Mouse (Mus musculus): Measurements from ENCODE around the gene Cyb5d1. TPM values are rescaled to one million over a fixed set of nuclear protein-coding genes. Genes with fewer than 3 reads are reported as not detected.

The Cyb5d1 gene
- polyA plus RNA-seq, 1 experiment from 2014 or later: 43.7 TPM

GRCm38 (mm10) chr11:69400083-69400850 lies 4.8 kb upstream of the Cyb5d1 start:
- H3K4me3 ChIP-seq (ENCODE audit: low read depth, low read length): peak overlapping the region; percentile 5; the same call in 1 of the 2 replicates

GRCm38 (mm10) chr11:69399201-69400082 lies 4.0 kb upstream of the Cyb5d1 start:
- DNase-seq (ENCODE audit: low spot score): peak; percentile 78
- Histone ChIP-seq H3K9ac (ENCODE audit: low read length) (peak overlapping the region; percentile 14; the same call in 1 of the 2 replicates), H3K9me3 (ENCODE audit: control insufficient read depth, low read length) (no peaks in the 10 kb centered on the region), H3K4me1 (replicated peaks; ENCODE audit: control insufficient read depth, insufficient read depth, low read length) (peaks cover 32% of the 10 kb centered on the region), H3K27ac (ENCODE audit: low read depth, low read length) (no peak overlapping the region), H3K36me3 (ENCODE audit: control insufficient read depth, insufficient read depth, low read length) (peaks cover 20% of the 10 kb centered on the region), H3K4me2 (ENCODE audit: low read depth, low read length, severe bottlenecking) (0 out of 2 replicates have a peak overlapping the region, but pooled peaks have one; percentile 11), H3K4me3 (ENCODE audit: low read depth, low read length) (peak overlapping the region; percentile 5), H3K27me3 (ENCODE audit: control insufficient read depth, insufficient read depth, low read length) (peaks cover 2% of the 10 kb centered on the region; the same call in 1 of the 2 replicates)
- WGBS: 7% methylated on average over 66 of the region's 66 CpGs
- ATAC-seq (replicated peaks; ENCODE audit: low FRiP score): no peak

More at GRCm38 (mm10) chr11:69400083-69400850, 4.8 kb upstream of the Cyb5d1 start:
- peaks cover 25% of the 10 kb centered on the region for H3K36me3 ChIP-seq (ENCODE audit: control insufficient read depth, insufficient read depth, low read length)
- no peaks in the 10 kb centered on the region for H3K9me3 ChIP-seq (ENCODE audit: control insufficient read depth, low read length)
- H3K9ac ChIP-seq (ENCODE audit: low read length): no peak overlapping the region
- no peak for ATAC-seq (replicated peaks; ENCODE audit: low FRiP score)
- peaks cover 2% of the 10 kb centered on the region; the same call in 1 of the 2 replicates for H3K27me3 ChIP-seq (ENCODE audit: control insufficient read depth, insufficient read depth, low read length)
- WGBS: 72% methylated on average over 25 of the region's 25 CpGs
- peak; percentile 53 for DNase-seq (ENCODE audit: low spot score)
- no peak overlapping the region for H3K4me2 ChIP-seq (ENCODE audit: low read depth, low read length, severe bottlenecking)
- peaks cover 32% of the 10 kb centered on the region for H3K4me1 ChIP-seq (replicated peaks; ENCODE audit: control insufficient read depth, insufficient read depth, low read length)
- H3K27ac ChIP-seq (ENCODE audit: low read depth, low read length): no peak overlapping the region

GRCm38 (mm10) chr11:69398486-69399200 lies 3.2 kb upstream of the Cyb5d1 start:
- H3K9me3 ChIP-seq (ENCODE audit: control insufficient read depth, low read length): no peaks in the 10 kb centered on the region
- peaks cover 15% of the 10 kb centered on the region; the same call in 1 of the 2 replicates for H3K36me3 ChIP-seq (ENCODE audit: control insufficient read depth, insufficient read depth, low read length)
- peak overlapping the region; percentile 41; the same call in 1 of the 2 replicates for H3K4me2 ChIP-seq (ENCODE audit: low read depth, low read length, severe bottlenecking)
- DNase-seq (ENCODE audit: low spot score) (peak; percentile 64), ATAC-seq (replicated peaks; ENCODE audit: low FRiP score) (no peak)
- H3K4me3 ChIP-seq (ENCODE audit: low read depth, low read length): no peak overlapping the region
- H3K4me1 ChIP-seq (replicated peaks; ENCODE audit: control insufficient read depth, insufficient read depth, low read length): peaks cover 35% of the 10 kb centered on the region
- H3K9ac ChIP-seq (ENCODE audit: low read length): no peak overlapping the region; the same call in 1 of the 2 replicates
- H3K27me3 ChIP-seq (ENCODE audit: control insufficient read depth, insufficient read depth, low read length): peaks cover 2% of the 10 kb centered on the region; the same call in 1 of the 2 replicates
- H3K27ac ChIP-seq (ENCODE audit: low read depth, low read length): no peak overlapping the region
- WGBS: 8% methylated on average over 21 of the region's 21 CpGs

- DNase-seq (ENCODE audit: low spot score): peak; percentile 78
- Histone ChIP-seq H3K36me3 (ENCODE audit: control insufficient read depth, insufficient read depth, low read length) (peaks cover 12% of the 10 kb centered on the region; the same call in 1 of the 2 replicates), H3K4me1 (replicated peaks; ENCODE audit: control insufficient read depth, insufficient read depth, low read length) (peaks cover 35% of the 10 kb centered on the region), H3K9me3 (ENCODE audit: control insufficient read depth, low read length) (no peaks in the 10 kb centered on the region), H3K4me2 (ENCODE audit: low read depth, low read length, severe bottlenecking) (peak within 1 kb of the TSS; percentile 77), H3K27ac (ENCODE audit: low read depth, low read length) (peak within 1 kb of the TSS; percentile 41), H3K27me3 (ENCODE audit: control insufficient read depth, insufficient read depth, low read length) (peaks cover 2% of the 10 kb centered on the region; the same call in 1 of the 2 replicates), H3K4me3 (ENCODE audit: low read depth, low read length) (peak within 1 kb of the TSS; percentile 67), H3K9ac (ENCODE audit: low read length) (peak within 1 kb of the TSS; percentile 92)
- ATAC-seq (replicated peaks; ENCODE audit: low FRiP score): no peak
- WGBS: 0% methylated on average over 11 of the region's 16 CpGs
These were observed 2.6 kb upstream of the Cyb5d1 start, which contains the start of gene Tmem88 for GRCm38 (mm10) chr11:69398059-69398458. Tmem88 (minus strand) TSS chr11:69398234.

- Histone ChIP-seq H3K36me3 (ENCODE audit: control insufficient read depth, insufficient read depth, low read length) (peaks cover 12% of the 10 kb centered on the region; the same call in 1 of the 2 replicates), H3K9ac (ENCODE audit: low read length) (peak overlapping the region; percentile 49)
These were observed 2.2 kb upstream of the Cyb5d1 start for GRCm38 (mm10) chr11:69397581-69398057.

GRCm38 (mm10) chr11:69396772-69397171 lies 1.3 kb upstream of the Cyb5d1 start:
- WGBS: 22% methylated on average over 11 of the region's 11 CpGs
- peak; percentile 71 for DNase-seq (ENCODE audit: low spot score)
- H3K4me1 ChIP-seq (replicated peaks; ENCODE audit: control insufficient read depth, insufficient read depth, low read length): peaks cover 35% of the 10 kb centered on the region
- peak overlapping the region; percentile 92; the same call in 1 of the 2 replicates for H3K9ac ChIP-seq (ENCODE audit: low read length)
- no peak overlapping the region for H3K27ac ChIP-seq (ENCODE audit: low read depth, low read length)
- ATAC-seq (replicated peaks; ENCODE audit: low FRiP score): no peak
- H3K27me3 ChIP-seq (ENCODE audit: control insufficient read depth, insufficient read depth, low read length): peaks cover 2% of the 10 kb centered on the region; the same call in 1 of the 2 replicates
- peak overlapping the region; percentile 67; the same call in 1 of the 2 replicates for H3K4me3 ChIP-seq (ENCODE audit: low read depth, low read length)
- peaks cover 12% of the 10 kb centered on the region; the same call in 1 of the 2 replicates for H3K36me3 ChIP-seq (ENCODE audit: control insufficient read depth, insufficient read depth, low read length)
- peak overlapping the region; percentile 77 for H3K4me2 ChIP-seq (ENCODE audit: low read depth, low read length, severe bottlenecking)
- H3K9me3 ChIP-seq (ENCODE audit: control insufficient read depth, low read length): no peaks in the 10 kb centered on the region

More at GRCm38 (mm10) chr11:69397581-69398057, 2.2 kb upstream of the Cyb5d1 start:
- Histone ChIP-seq H3K27ac (ENCODE audit: low read depth, low read length) (peak overlapping the region; percentile 41), H3K27me3 (ENCODE audit: control insufficient read depth, insufficient read depth, low read length) (peaks cover 2% of the 10 kb centered on the region; the same call in 1 of the 2 replicates), H3K4me3 (ENCODE audit: low read depth, low read length) (peak overlapping the region; percentile 23), H3K4me1 (replicated peaks; ENCODE audit: control insufficient read depth, insufficient read depth, low read length) (peaks cover 35% of the 10 kb centered on the region), H3K4me2 (ENCODE audit: low read depth, low read length, severe bottlenecking) (peak overlapping the region; percentile 41), H3K9me3 (ENCODE audit: control insufficient read depth, low read length) (no peaks in the 10 kb centered on the region)
- ATAC-seq (replicated peaks; ENCODE audit: low FRiP score) (no peak), DNase-seq (ENCODE audit: low spot score) (peak; percentile 78)
- WGBS: 4% methylated on average over 24 of the region's 24 CpGs

- Histone ChIP-seq H3K27ac (ENCODE audit: low read depth, low read length) (peak overlapping the region; percentile 91), H3K9ac (ENCODE audit: low read length) (peak overlapping the region; percentile 92), H3K4me1 (replicated peaks; ENCODE audit: control insufficient read depth, insufficient read depth, low read length) (peaks cover 31% of the 10 kb centered on the region), H3K9me3 (ENCODE audit: control insufficient read depth, low read length) (no peaks in the 10 kb centered on the region), H3K4me2 (ENCODE audit: low read depth, low read length, severe bottlenecking) (peak overlapping the region; percentile 77), H3K27me3 (ENCODE audit: control insufficient read depth, insufficient read depth, low read length) (peaks cover 2% of the 10 kb centered on the region; the same call in 1 of the 2 replicates), H3K4me3 (ENCODE audit: low read depth, low read length) (peak overlapping the region; percentile 67), H3K36me3 (ENCODE audit: control insufficient read depth, insufficient read depth, low read length) (peaks cover 7% of the 10 kb centered on the region; the same call in 1 of the 2 replicates)
- DNase-seq (ENCODE audit: low spot score): peak; percentile 97
- WGBS: 1% methylated on average over 48 of the region's 48 CpGs
- peak; percentile 84 for ATAC-seq (replicated peaks; ENCODE audit: low FRiP score)
These were observed 373 bp upstream of the Cyb5d1 start for GRCm38 (mm10) chr11:69395634-69396373.
